Comparison of ENCODE assay signal across 28 mouse cellular contexts in genomic region chr2:61539378-61539777, GRCm38 (mm10). TPM values are rescaled to one million over a fixed set of nuclear protein-coding genes. Genes with fewer than 3 reads are reported as not detected.
DNase-seq lines count a peak whose midpoint lies in the region; ATAC-seq and TF ChIP-seq lines count a peak whose summit lies in the region.
"Had no signal": no experiment of that assay in that cellular context is flagged by ENCODE, and none has a peak within 500 bp of the region (broad histone marks: within the 10 kb centered on the region; RNA-seq: fewer than 3 reads in every experiment).

No protein-coding gene starts in this region.

- no peak for TF ChIP-seq POLR2A in limb, embryonic 14.5 days (IDR thresholded peaks at IDR 0.05; ENCODE audit: borderline replicate concordance, extremely low read depth, insufficient read depth, insufficient read length)

- no peak overlapping the region for H3K9ac ChIP-seq in limb, embryonic 14.5 days (ENCODE audit: low read depth, low read length, severe bottlenecking)
- H3K9ac ChIP-seq in forebrain, embryonic 15.5 days (replicated peaks): no peak overlapping the region
- H3K9ac ChIP-seq in midbrain, embryonic 14.5 days (replicated peaks; ENCODE audit: low read length): no peak overlapping the region
- H3K9ac ChIP-seq: embryonic facial prominence, embryonic 15.5 days; heart, embryonic 15.5 days; limb, embryonic 13.5 days; liver, embryonic 13.5 days; neural tube, embryonic 13.5 days; stomach, embryonic 15.5 days had no signal

- no peak overlapping the region for H3K4me2 ChIP-seq in limb, embryonic 14.5 days (replicated peaks; ENCODE audit: low read depth, low read length, severe bottlenecking)
- no peak overlapping the region for H3K4me2 ChIP-seq in forebrain, embryonic 15.5 days (replicated peaks)
- H3K4me2 ChIP-seq in midbrain, embryonic 14.5 days (ENCODE audit: low read length): no peak overlapping the region
- H3K4me2 ChIP-seq: embryonic facial prominence, embryonic 15.5 days; heart, embryonic 15.5 days; limb, embryonic 13.5 days; liver, embryonic 13.5 days; neural tube, embryonic 13.5 days; stomach, embryonic 15.5 days had no signal

- H3K9me3 ChIP-seq in limb, embryonic 14.5 days (ENCODE audit: control insufficient read depth, low read length): no peaks in the 10 kb centered on the region
- H3K9me3 ChIP-seq in limb, embryonic 10.5 days (replicated peaks): no peaks in the 10 kb centered on the region
- H3K9me3 ChIP-seq in forebrain, embryonic 15.5 days: no peaks in the 10 kb centered on the region
- no peaks in the 10 kb centered on the region for H3K9me3 ChIP-seq in midbrain, embryonic 14.5 days (ENCODE audit: control insufficient read depth, low read length)
- H3K9me3 ChIP-seq: embryonic facial prominence, embryonic 15.5 days; heart, embryonic 15.5 days; limb, embryonic 13.5 days; liver, embryonic 13.5 days; neural tube, embryonic 13.5 days; stomach, embryonic 15.5 days had no signal

- 37% methylated on average over 2 of the region's 2 CpGs for WGBS in limb, embryonic 14.5 days
- WGBS in limb, embryonic 10.5 days: 64% methylated on average over 2 of the region's 2 CpGs
- 5% methylated on average over 2 of the region's 2 CpGs for WGBS in forebrain, embryonic 15.5 days
- 1% methylated on average over 2 of the region's 2 CpGs for WGBS in midbrain, embryonic 14.5 days

- no peak overlapping the region for H3K27ac ChIP-seq in limb, embryonic 14.5 days (replicated peaks; ENCODE audit: low read depth, low read length)
- H3K27ac ChIP-seq in limb, embryonic 10.5 days: no peak overlapping the region
- peak overlapping the region; percentile 59 for H3K27ac ChIP-seq in forebrain, embryonic 15.5 days (replicated peaks)
- no peak overlapping the region; the same call in 1 of the 2 replicates for H3K27ac ChIP-seq in midbrain, embryonic 14.5 days (replicated peaks; ENCODE audit: low read depth, low read length)
- H3K27ac ChIP-seq: embryonic facial prominence, embryonic 15.5 days; heart, embryonic 15.5 days; hindbrain, postnatal 0 days; limb, embryonic 13.5 days; liver, embryonic 13.5 days; neural tube, embryonic 13.5 days; stomach, embryonic 15.5 days had no signal

- no peak overlapping the region for H3K4me3 ChIP-seq in limb, embryonic 14.5 days (replicated peaks; ENCODE audit: low read length)
- H3K4me3 ChIP-seq in limb, embryonic 10.5 days: no peak overlapping the region
- H3K4me3 ChIP-seq in forebrain, embryonic 15.5 days: no peak overlapping the region
- no peak overlapping the region for H3K4me3 ChIP-seq in midbrain, embryonic 14.5 days (replicated peaks; ENCODE audit: low read depth, low read length)
- H3K4me3 ChIP-seq: embryonic facial prominence, embryonic 15.5 days; heart, embryonic 15.5 days; limb, embryonic 13.5 days; liver, embryonic 13.5 days; neural tube, embryonic 13.5 days; stomach, embryonic 15.5 days had no signal

- DNase-seq in limb, embryonic 14.5 days (ENCODE audit: low spot score): peak; percentile 20
- DNase-seq in limb, embryonic 10.5 days (ENCODE audit: low spot score): no peak
- peak; percentile 38 for DNase-seq in embryo, embryonic 10.5 days (ENCODE audit: low spot score)
- peak; percentile 55 for DNase-seq in midbrain, embryonic 14.5 days
- no peak for DNase-seq in layer of hippocampus, postnatal 36 days
- no peak for DNase-seq in adrenal gland, postnatal 4 days (ENCODE audit: low spot score in 2 of 2)
- no peak for DNase-seq in T-cell, adult 2 months (ENCODE audit: low spot score)
- DNase-seq: adrenal gland, postnatal 14 days; cerebellum, adult 11 months; cerebellum, adult 9-11 months; gastrocnemius, postnatal 14 days; heart, postnatal 36 days; kidney, adult 9 months; kidney, postnatal 14 days; liver, embryonic 13.5 days; lung, adult 2 months; lung, postnatal 14 days; retina, postnatal 1 day; right cerebral cortex, postnatal 4 days; thymus, postnatal 25 days had no signal

- H3K36me3 ChIP-seq in limb, embryonic 14.5 days (ENCODE audit: control insufficient read depth, insufficient read depth, low read length): no peaks in the 10 kb centered on the region
- H3K36me3 ChIP-seq in limb, embryonic 10.5 days: no peaks in the 10 kb centered on the region
- no peaks in the 10 kb centered on the region for H3K36me3 ChIP-seq in forebrain, embryonic 15.5 days
- H3K36me3 ChIP-seq in midbrain, embryonic 14.5 days (ENCODE audit: control insufficient read depth, insufficient read depth, low read length): no peaks in the 10 kb centered on the region
- H3K36me3 ChIP-seq: embryonic facial prominence, embryonic 15.5 days; heart, embryonic 15.5 days; limb, embryonic 13.5 days; liver, embryonic 13.5 days; neural tube, embryonic 13.5 days; stomach, embryonic 15.5 days had no signal

- no peak for ATAC-seq in limb, embryonic 14.5 days (ENCODE audit: low FRiP score, low read depth)
- ATAC-seq in forebrain, embryonic 15.5 days (replicated peaks): peak; percentile 68; the same call in 1 of the 2 replicates
- no peak; the same call in 1 of the 2 replicates for ATAC-seq in midbrain, embryonic 14.5 days (ENCODE audit: low FRiP score, low TSS enrichment)
- ATAC-seq: hindbrain, postnatal 0 days; intestine, embryonic 16.5 days had no signal

- no peaks in the 10 kb centered on the region for H3K4me1 ChIP-seq in limb, embryonic 14.5 days (ENCODE audit: control insufficient read depth, insufficient read depth, low read length)
- no peaks in the 10 kb centered on the region for H3K4me1 ChIP-seq in limb, embryonic 10.5 days
- no peaks in the 10 kb centered on the region for H3K4me1 ChIP-seq in forebrain, embryonic 15.5 days
- no peaks in the 10 kb centered on the region for H3K4me1 ChIP-seq in midbrain, embryonic 14.5 days (ENCODE audit: control insufficient read depth, insufficient read depth, low read length)
- H3K4me1 ChIP-seq: embryonic facial prominence, embryonic 15.5 days; heart, embryonic 15.5 days; limb, embryonic 13.5 days; liver, embryonic 13.5 days; neural tube, embryonic 13.5 days; stomach, embryonic 15.5 days had no signal

- no peaks in the 10 kb centered on the region for H3K27me3 ChIP-seq in limb, embryonic 14.5 days (ENCODE audit: control insufficient read depth, insufficient read depth, low read length)
- H3K27me3 ChIP-seq in limb, embryonic 10.5 days (ENCODE audit: low read depth, poor library complexity, severe bottlenecking): no peaks in the 10 kb centered on the region
- no peaks in the 10 kb centered on the region for H3K27me3 ChIP-seq in forebrain, embryonic 15.5 days
- H3K27me3 ChIP-seq in midbrain, embryonic 14.5 days (ENCODE audit: control insufficient read depth, insufficient read depth, low read length): no peaks in the 10 kb centered on the region
- H3K27me3 ChIP-seq: embryonic facial prominence, embryonic 15.5 days; heart, embryonic 15.5 days; limb, embryonic 13.5 days; liver, embryonic 13.5 days; neural tube, embryonic 13.5 days; stomach, embryonic 15.5 days had no signal

RNA-seq across cellular contexts. Expression of gene Tank, which starts 39.0 kb away (rescaled TPM):
- polyA plus RNA-seq in limb, embryonic 14.5 days (2012; rRNA removed): 19.7 and 22.7 TPM in 2 replicates
- polyA plus RNA-seq in limb, embryonic 14.5 days (2014; fragmentation: Nextera tagmentation; extraction: Ambion mirVana): 31.6 and 32.1 TPM in 2 replicates
- polyA plus RNA-seq in limb, embryonic 10.5 days (2016; fragmentation: Nextera tagmentation; extraction: Ambion mirVana): 23.2 and 24.1 TPM in 2 replicates
- polyA plus RNA-seq in forebrain, embryonic 15.5 days (2015; fragmentation: Nextera tagmentation; extraction: Ambion mirVana): 28.9 and 29.9 TPM in 2 replicates
- polyA plus RNA-seq in midbrain, embryonic 14.5 days (2014; fragmentation: Nextera tagmentation; extraction: Ambion mirVana): 33.3 and 37.1 TPM in 2 replicates
- 10 to 100 TPM; 27.9 to 31.2 TPM for total RNA-seq in layer of hippocampus, postnatal 36 days (2021)
- total RNA-seq in adrenal gland, postnatal 4 days (2021): 10 to 100 TPM; 35.3 to 35.5 TPM

Comparison
In these comparisons a context has a peak if more than half of its experiments do, and no peak if none do; other contexts are left out.
1. DNase-seq: peak in limb, embryonic 14.5 days (single experiment), embryo, embryonic 10.5 days (single experiment) and midbrain, embryonic 14.5 days (single experiment); none in limb, embryonic 10.5 days (single experiment), layer of hippocampus, postnatal 36 days (0 of 2), adrenal gland, postnatal 4 days (0 of 2) and T-cell, adult 2 months (single experiment).